Mouse (Mus musculus) neural tube, embryonic 14.5 days (tissue): ENCODE results near the gene Cacna2d2. TPM values are rescaled to one million over a fixed set of nuclear protein-coding genes. Genes with fewer than 3 reads are reported as not detected.

Experiments
- ATAC-seq: fragments of 200-750 bp; cut with Nextera tagmentation; 2 replicates; pipeline ENCODE4 v1.8.0; 2017; ENCODE audit warnings: low read depth, mild to moderate bottlenecking, moderate TSS enrichment, moderate library complexity
- H3K27ac ChIP-seq: fragments of 300-500 bp; sonication (generic); 2 replicates; pipeline ENCODE4 v1.5.1; 2014; ENCODE audit warnings: low read depth, mild to moderate bottlenecking, control low read depth, low read length, moderate library complexity, mixed read lengths
- H3K27me3 ChIP-seq: fragments of 300-500 bp; sonication (generic); 2 replicates; pipeline ENCODE4 v1.6.1; 2014; ENCODE audit warnings: low read length; ENCODE audit not compliant: control insufficient read depth, insufficient read depth
- H3K36me3 ChIP-seq: fragments of 300-500 bp; sonication (generic); 2 replicates; pipeline ENCODE4 v1.6.1; 2014; ENCODE audit warnings: low read length, mixed read lengths; ENCODE audit not compliant: control insufficient read depth, insufficient read depth
- H3K4me1 ChIP-seq: fragments of 300-500 bp; sonication (generic); 2 replicates; pipeline ENCODE4 v1.6.1; 2014; ENCODE audit warnings: low read length; ENCODE audit not compliant: control insufficient read depth, insufficient read depth
- H3K4me2 ChIP-seq: fragments of 300-500 bp; sonication (generic); 2 replicates; pipeline ENCODE4 v1.6.1; 2014; ENCODE audit warnings: mild to moderate bottlenecking, low read depth, low read length, control low read depth
- H3K4me3 ChIP-seq: fragments of 300-500 bp; sonication (generic); 2 replicates; pipeline ENCODE4 v1.5.1; 2014; ENCODE audit warnings: low read depth, low read length, control low read depth, mixed read lengths
- H3K9ac ChIP-seq: fragments of 300-500 bp; sonication (generic); replicated peaks from 2 replicates; pipeline ENCODE4 v1.6.1; 2014; ENCODE audit warnings: low read depth, mild to moderate bottlenecking, control low read depth, low read length, mixed read lengths
- H3K9me3 ChIP-seq: fragments of 300-500 bp; sonication (generic); 2 replicates; pipeline ENCODE4 v1.6.1; 2016; ENCODE audit warnings: low read length; ENCODE audit not compliant: control insufficient read depth
- WGBS: fragments of 180-500 bp; shearing (Covaris S2); extraction: QIAGEN DNeasy Blood & Tissue Kit; methylation state at CpG from one replicate; pipeline ENCODE4 v1.1.7; 2014; 5-methylcytosine and 5-hydroxymethylcytosine counted together
- polyA plus RNA-seq: library from polyadenylated mRNA; unstranded; fragments of >200 nt; fragmentation: Nextera tagmentation; extraction: Ambion mirVana; gene quantifications from 2 replicates; pipeline ENCODE4 v1.2.1, GENCODE M21; 2014

The Cacna2d2 gene
- polyA plus RNA-seq, 1 experiment from 2014 or later, result 10.6 TPM

GRCm38 (mm10) chr9:107420898-107421297 lies 21.5 kb downstream of the Cacna2d2 start:
- ATAC-seq, result no peak
- peaks cover 7% of the 10 kb centered on the region; the same call in 1 of the 2 replicates for H3K4me1 ChIP-seq
- H3K27me3 ChIP-seq, result no peaks in the 10 kb centered on the region
- H3K9ac ChIP-seq, result peak overlapping the region; percentile 21; the same call in 1 of the 2 replicates
- H3K4me2 ChIP-seq, result no peak overlapping the region
- peak overlapping the region; percentile 10; the same call in 1 of the 2 replicates for H3K27ac ChIP-seq
- H3K36me3 ChIP-seq, result no peaks in the 10 kb centered on the region
- no peaks in the 10 kb centered on the region for H3K9me3 ChIP-seq
- WGBS, result 71% methylated on average over 5 of the region's 5 CpGs
- H3K4me3 ChIP-seq, result no peak overlapping the region

- no peak for ATAC-seq
- Histone ChIP-seq H3K4me3 (no peak overlapping the region), H3K36me3 (no peaks in the 10 kb centered on the region), H3K27me3 (no peaks in the 10 kb centered on the region), H3K27ac (no peak overlapping the region), H3K9me3 (no peaks in the 10 kb centered on the region), H3K9ac (no peak overlapping the region), H3K4me1 (peaks cover 10% of the 10 kb centered on the region; the same call in 1 of the 2 replicates), H3K4me2 (no peak overlapping the region)
- 50% methylated on average over 2 of the region's 2 CpGs for WGBS
Measured at GRCm38 (mm10) chr9:107422878-107423277, 23.5 kb downstream of the Cacna2d2 start.

- WGBS, result 32% methylated on average over 12 of the region's 12 CpGs
- no peaks in the 10 kb centered on the region for H3K36me3 ChIP-seq
- no peak overlapping the region for H3K9ac ChIP-seq
- no peak for ATAC-seq
- H3K9me3 ChIP-seq, result no peaks in the 10 kb centered on the region
- H3K27ac ChIP-seq, result no peak overlapping the region
- H3K4me1 ChIP-seq, result peaks cover 25% of the 10 kb centered on the region
- H3K4me2 ChIP-seq, result no peak overlapping the region
- no peaks in the 10 kb centered on the region for H3K27me3 ChIP-seq
- no peak overlapping the region for H3K4me3 ChIP-seq
Measured at GRCm38 (mm10) chr9:107424485-107425175, 25.2 kb downstream of the Cacna2d2 start.

- 0 out of 2 replicates have a peak overlapping the region, but pooled peaks have one; percentile 57 for H3K27ac ChIP-seq
- H3K4me3 ChIP-seq, result no peak overlapping the region
- H3K4me2 ChIP-seq, result no peak overlapping the region
- H3K36me3 ChIP-seq, result no peaks in the 10 kb centered on the region
- H3K27me3 ChIP-seq, result no peaks in the 10 kb centered on the region
- H3K9ac ChIP-seq, result no peak overlapping the region
- WGBS, result 79% methylated on average over 7 of the region's 7 CpGs
- H3K9me3 ChIP-seq, result no peaks in the 10 kb centered on the region
- ATAC-seq, result no peak
- H3K4me1 ChIP-seq, result peaks cover 48% of the 10 kb centered on the region
Measured at GRCm38 (mm10) chr9:107427876-107428275, 28.5 kb downstream of the Cacna2d2 start.

- Histone ChIP-seq H3K9ac (no peak overlapping the region), H3K36me3 (no peaks in the 10 kb centered on the region), H3K4me2 (no peak overlapping the region), H3K27me3 (no peaks in the 10 kb centered on the region), H3K27ac (0 out of 2 replicates have a peak overlapping the region, but pooled peaks have one; percentile 57), H3K9me3 (no peaks in the 10 kb centered on the region), H3K4me3 (no peak overlapping the region), H3K4me1 (peaks cover 54% of the 10 kb centered on the region)
- 0 out of 2 replicates have a peak, but pooled peaks have one; percentile 21 for ATAC-seq
- WGBS, result 46% methylated on average over 5 of the region's 5 CpGs
Measured at GRCm38 (mm10) chr9:107428451-107429186, 29.2 kb downstream of the Cacna2d2 start.

GRCm38 (mm10) chr9:107430445-107430844 lies 31.0 kb downstream of the Cacna2d2 start:
- Histone ChIP-seq H3K9ac (0 out of 2 replicates have a peak overlapping the region, but pooled peaks have one; percentile 16), H3K4me2 (peak overlapping the region; percentile 8; the same call in 1 of the 2 replicates), H3K4me3 (no peak overlapping the region), H3K27me3 (no peaks in the 10 kb centered on the region), H3K9me3 (no peaks in the 10 kb centered on the region), H3K27ac (peak overlapping the region; percentile 71), H3K4me1 (peaks cover 56% of the 10 kb centered on the region), H3K36me3 (no peaks in the 10 kb centered on the region)
- peak; percentile 76 for ATAC-seq
- WGBS, result 21% methylated on average over 12 of the region's 12 CpGs

GRCm38 (mm10) chr9:107432546-107432945 lies 33.1 kb downstream of the Cacna2d2 start:
- Histone ChIP-seq H3K27me3 (no peaks in the 10 kb centered on the region), H3K4me3 (no peak overlapping the region), H3K4me2 (no peak overlapping the region), H3K27ac (no peak overlapping the region), H3K4me1 (peaks cover 61% of the 10 kb centered on the region), H3K9me3 (no peaks in the 10 kb centered on the region), H3K36me3 (no peaks in the 10 kb centered on the region), H3K9ac (no peak overlapping the region)
- ATAC-seq, result no peak
- WGBS, result 68% methylated on average over 3 of the region's 3 CpGs

GRCm38 (mm10) chr9:107434851-107435250 lies 35.4 kb downstream of the Cacna2d2 start:
- peak; percentile 33; the same call in 1 of the 2 replicates for ATAC-seq
- no peak overlapping the region for H3K27ac ChIP-seq
- H3K9me3 ChIP-seq, result no peaks in the 10 kb centered on the region
- H3K4me1 ChIP-seq, result peaks cover 43% of the 10 kb centered on the region
- 20% methylated on average over 6 of the region's 6 CpGs for WGBS
- no peak overlapping the region for H3K9ac ChIP-seq
- no peaks in the 10 kb centered on the region for H3K27me3 ChIP-seq
- no peak overlapping the region for H3K4me3 ChIP-seq
- no peak overlapping the region for H3K4me2 ChIP-seq
- H3K36me3 ChIP-seq, result no peaks in the 10 kb centered on the region

GRCm38 (mm10) chr9:107435285-107435684 lies 35.9 kb downstream of the Cacna2d2 start:
- Histone ChIP-seq H3K4me3 (no peak overlapping the region), H3K4me2 (no peak overlapping the region), H3K27me3 (no peaks in the 10 kb centered on the region), H3K4me1 (peaks cover 39% of the 10 kb centered on the region), H3K9me3 (no peaks in the 10 kb centered on the region), H3K27ac (peak overlapping the region; percentile 23; the same call in 1 of the 2 replicates), H3K36me3 (no peaks in the 10 kb centered on the region), H3K9ac (no peak overlapping the region)
- ATAC-seq, result no peak
- 18% methylated on average over 6 of the region's 6 CpGs for WGBS
